Mouse (Mus musculus): ENCODE measurements at regions not wholly inside any gene's neighbourhood (a gene's known extent, or its start where the extent isn't known, plus 50 kb on each side); places are given as distances from the start of the nearest gene placed in this dataset.

DNA sequence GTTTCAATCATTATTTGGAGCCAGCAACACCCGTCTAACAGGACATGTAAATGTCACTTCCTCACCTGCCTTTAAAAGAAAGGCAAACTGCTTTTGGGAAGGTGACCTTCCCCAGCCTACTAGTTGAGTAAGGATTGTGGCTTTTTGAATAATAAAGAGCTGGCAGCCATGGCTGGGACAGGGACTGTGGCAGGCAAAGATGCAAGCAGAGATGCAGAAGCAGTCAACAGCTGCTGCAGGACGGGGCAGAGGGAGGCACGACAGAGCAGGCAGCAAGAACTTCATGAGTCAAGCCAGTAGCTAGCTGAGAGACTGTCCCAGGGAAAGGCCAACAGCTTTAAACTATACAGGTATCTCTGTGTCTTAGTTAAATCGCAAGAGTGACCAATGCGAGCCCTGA lies 334.7 kb upstream of the Zfp462 start:
- no peak for DNase-seq (ENCODE audit: low spot score)

DNA sequence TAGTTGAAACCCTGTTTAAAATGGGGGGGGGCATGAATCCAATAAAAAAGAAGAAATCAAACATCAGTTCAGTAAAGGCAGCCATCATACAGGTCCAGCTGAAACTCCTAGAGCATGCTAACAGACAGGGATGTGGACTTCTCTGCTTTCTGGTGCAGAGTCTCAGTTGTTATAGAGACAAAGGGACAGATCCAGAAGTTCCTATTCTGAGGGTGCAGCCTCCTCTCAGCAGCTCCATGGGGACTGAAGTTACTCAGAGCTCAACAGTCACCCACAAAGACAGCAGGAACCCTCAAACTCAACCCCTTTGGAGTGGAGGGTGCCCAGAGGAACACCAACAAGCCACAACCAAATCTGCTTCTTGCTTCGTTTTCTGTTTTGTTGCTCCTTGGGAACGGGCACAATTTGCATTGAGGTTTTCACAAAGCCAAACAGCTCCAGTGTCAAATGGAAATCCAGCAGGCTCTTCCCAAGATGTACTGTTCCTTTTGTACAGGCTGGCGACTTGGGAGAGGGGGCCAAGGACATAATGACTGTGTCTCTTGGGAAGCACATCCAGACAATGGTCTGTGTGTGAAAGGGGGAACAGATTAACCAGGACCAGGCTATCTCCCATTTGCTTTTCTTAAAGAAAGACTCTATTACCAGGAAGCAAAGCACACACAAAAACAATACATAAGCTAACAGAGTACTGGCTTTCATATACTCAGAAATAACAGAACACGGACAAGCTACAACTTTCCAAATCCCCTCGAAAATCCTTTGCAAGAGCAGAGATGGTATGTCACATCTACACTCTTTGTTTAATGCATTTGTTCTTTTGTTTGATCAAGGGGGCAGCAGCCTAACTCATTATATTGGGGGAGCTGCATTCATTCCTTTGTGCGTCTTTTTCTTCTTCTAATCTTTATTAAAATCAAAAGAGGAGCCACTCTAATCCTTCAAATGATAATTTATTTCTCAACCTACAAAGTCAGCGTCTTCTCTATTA lies 332.6 kb upstream of the Zfp462 start:
- DNase-seq (ENCODE audit: low spot score) = no peak

DNA sequence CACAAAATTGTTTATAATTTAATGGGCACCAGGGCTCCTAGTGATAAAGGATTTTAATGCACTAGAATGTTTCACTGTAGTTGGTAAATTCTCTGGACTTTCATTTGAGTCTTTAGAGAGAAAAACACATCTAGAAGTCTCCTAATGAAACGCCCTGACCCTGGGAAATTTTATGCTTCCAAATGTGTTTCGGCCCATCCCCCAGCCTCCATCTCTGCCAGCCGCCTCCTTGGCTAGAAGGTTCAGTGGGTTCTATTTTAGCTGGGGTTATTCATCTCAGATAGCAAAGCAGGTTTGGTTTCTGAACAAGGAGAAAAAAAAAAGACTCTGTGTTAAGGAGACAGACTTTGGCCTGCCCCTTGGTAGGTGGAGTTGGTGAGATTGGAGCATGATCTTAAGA lies 331.8 kb upstream of the Zfp462 start:
- no peak for DNase-seq (ENCODE audit: low spot score)

DNA sequence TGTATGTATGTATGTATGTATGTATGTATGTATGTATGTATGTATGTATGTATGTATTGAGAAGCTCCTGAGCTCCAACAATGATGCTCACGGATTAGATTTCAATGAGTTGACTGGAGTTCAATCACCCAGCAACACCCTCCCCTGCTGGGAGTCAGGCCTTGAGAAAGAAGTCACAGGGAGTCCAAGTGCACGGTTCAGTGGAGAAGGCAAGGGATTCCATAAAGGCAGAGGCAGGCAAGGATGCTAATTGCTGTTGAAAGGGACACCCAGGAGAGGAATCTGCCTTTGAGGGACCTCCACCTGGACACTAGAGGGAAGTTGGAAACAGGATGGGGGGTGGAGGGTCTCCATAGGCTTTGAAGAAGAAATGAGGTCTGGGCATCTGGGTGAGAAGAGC lies 331.2 kb upstream of the Zfp462 start:
- DNase-seq (ENCODE audit: low spot score) = no peak

DNA sequence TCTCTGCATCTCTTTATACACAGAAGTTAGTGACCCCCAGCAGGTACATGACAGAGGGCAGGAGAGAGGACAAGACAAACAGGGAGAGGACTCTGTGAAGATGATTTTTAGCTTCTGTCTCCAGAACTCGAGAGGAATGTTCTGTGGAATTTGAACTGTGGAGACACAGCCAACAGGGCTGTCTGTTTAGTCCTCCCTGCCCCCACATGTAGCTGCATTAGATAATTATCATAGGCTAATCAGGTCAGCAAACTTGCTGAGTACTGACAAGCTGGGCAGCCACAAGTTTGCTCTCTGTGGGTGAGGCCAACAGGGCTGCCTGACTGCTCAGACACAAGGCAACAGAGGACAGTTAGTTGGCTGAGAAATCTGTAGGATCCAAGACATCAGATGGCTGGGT lies 329.0 kb upstream of the Zfp462 start:
- no peak for DNase-seq (ENCODE audit: low spot score)

DNA sequence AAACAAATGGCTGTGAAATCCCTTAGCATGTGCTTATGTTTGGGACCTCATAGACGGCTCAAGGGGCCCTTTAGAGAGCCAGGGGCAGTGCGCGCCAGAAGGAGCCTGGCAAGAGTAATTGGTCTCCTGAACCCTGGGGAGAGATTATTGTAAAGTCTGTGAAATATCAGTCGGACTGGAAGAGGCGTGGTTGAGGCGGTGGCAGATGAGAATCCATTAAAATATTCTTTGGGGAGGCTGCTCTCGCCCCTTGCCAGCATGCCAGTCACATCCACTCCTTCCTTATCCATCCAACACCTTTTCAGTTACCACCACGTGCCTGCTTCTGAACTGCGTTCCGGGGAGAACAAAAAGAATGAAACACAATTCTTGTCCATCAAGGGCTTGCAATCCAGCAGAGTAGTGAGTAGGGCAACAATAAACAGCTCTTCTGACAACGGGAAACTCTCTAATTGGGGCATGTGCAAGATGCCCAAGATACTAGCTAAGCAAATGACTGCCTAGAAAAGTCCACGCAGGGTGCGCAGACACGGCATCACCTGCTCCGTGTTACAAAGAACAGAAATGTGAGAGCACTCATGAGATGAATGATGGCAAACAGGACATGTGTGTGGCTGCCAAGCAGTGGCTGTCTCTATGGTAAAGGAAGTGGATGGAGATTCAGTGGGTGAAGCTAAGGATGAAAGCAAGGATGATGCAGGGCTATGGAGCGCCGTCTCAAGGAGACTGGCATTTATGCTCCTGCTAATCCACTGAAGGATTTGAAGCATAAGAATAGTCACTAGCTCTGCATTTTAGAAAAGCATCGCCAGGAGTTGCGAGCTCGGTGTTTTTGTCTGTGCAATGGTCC lies 320.6 kb upstream of the Zfp462 start:
- DNase-seq (ENCODE audit: low spot score) = no peak

DNA sequence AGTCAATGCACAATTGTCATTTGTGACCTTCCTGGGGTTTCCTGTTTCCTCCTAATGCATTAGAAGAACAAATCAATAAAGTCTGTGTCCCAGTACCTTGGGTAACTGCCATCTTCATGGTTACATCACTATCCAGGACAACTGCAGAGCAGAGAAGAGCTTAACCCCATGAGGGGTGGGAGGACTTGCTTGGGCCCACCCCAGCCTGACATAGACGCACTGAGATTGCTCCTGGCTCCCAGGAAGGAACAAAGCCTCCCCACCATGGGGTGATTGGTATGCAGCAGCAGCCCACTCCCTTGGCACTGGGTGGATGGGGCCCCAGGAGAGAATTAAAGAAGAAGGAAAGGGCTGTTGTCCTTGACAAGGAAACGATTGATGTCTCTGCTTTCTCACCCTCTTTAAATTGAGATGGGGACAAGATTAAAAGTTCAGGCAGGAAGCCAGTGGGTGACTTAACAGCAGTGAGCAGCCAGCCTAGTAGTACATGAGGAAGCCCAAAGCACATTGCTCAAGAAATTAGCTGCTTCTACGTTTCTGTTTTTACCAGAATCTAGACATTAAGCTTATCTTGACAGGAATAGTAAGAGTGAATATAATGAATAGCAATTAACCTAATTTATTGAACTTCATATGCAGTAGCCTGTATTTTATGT lies 307.7 kb upstream of the Zfp462 start:
- DNase-seq (ENCODE audit: low spot score) = no peak

DNA sequence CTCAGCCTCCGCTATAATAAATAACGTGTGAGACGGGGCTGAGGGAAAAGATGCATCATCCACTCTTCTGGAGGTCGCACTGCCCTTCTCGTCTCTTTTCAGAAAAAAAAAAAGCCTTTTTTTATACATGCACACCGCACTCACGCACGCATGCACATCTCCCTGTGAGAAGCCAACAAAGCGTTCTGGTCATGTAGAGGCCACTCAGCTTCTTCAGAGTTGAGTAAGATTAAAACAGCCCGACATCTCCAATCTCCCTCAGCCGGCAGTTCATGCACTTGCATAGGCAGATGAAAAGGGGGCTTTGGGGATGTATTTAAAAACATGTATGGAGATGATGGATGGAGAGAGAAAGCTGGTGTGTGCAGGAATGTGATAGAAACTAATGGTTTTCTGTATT lies 298.8 kb upstream of the Zfp462 start:
- no peak for DNase-seq (ENCODE audit: low spot score)

DNA sequence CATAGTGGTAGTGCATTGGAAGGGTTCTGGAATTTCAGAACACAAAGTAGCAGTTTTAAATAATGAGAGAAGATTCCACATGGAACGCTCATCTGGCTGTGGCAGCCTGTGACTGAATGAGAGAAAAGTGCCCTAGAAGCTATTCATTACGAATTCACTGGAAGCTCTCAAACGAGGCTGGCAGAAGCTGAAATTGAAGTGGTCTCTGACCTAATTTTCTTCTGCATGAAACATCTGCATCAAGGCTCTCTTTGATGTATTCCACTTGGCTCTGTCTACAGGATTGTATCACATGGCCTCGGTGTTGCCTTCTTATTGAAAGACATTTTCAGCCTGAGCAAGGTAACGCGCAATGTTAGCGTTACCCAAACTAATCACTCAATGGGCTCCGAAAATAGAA lies 298.4 kb upstream of the Zfp462 start:
- DNase-seq (ENCODE audit: low spot score) = no peak

DNA sequence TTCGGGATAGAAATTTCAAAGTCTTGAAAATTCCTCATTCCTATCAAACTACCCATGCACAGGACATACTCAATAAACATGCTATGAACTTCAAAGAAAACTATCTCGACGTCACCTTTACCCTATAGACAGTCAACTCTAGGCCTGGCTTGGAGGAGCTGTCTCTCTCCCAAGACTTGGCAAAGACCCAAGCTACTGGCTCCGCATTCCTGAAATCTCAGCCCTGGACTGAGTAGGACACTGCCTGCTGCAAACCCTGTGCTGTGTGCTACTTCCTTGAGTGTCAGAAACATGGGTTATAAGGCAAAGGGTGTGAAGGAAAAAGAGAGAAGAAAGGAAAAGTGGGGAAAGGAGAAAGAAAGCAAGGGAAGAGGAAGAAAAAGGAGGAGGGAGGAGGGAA lies 296.6 kb upstream of the Zfp462 start:
- DNase-seq (ENCODE audit: low spot score) = no peak

DNA sequence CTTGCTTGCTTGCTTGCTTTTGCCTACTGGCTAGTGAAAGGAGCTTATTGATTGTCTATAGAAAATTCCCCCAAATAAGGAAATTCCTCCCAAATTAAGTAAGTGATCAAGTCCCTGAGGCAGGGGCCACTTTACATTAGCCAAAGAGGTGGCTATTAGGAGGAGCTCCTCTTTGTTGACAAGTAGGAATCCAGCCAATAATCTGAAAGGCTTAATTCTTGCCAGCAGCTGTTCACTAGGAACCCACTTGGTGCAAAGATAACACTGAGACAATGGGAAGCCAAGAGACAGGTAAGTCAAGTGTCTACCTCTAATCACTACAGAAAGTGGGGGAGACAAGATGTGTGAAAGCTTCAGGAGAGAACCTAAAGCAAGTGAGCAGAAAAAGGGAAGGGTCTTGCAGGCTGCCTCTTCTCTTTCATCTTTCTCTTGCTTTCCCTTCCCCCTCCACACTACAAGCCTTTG lies 293.2 kb upstream of the Zfp462 start:
- DNase-seq (ENCODE audit: low spot score) = no peak

DNA sequence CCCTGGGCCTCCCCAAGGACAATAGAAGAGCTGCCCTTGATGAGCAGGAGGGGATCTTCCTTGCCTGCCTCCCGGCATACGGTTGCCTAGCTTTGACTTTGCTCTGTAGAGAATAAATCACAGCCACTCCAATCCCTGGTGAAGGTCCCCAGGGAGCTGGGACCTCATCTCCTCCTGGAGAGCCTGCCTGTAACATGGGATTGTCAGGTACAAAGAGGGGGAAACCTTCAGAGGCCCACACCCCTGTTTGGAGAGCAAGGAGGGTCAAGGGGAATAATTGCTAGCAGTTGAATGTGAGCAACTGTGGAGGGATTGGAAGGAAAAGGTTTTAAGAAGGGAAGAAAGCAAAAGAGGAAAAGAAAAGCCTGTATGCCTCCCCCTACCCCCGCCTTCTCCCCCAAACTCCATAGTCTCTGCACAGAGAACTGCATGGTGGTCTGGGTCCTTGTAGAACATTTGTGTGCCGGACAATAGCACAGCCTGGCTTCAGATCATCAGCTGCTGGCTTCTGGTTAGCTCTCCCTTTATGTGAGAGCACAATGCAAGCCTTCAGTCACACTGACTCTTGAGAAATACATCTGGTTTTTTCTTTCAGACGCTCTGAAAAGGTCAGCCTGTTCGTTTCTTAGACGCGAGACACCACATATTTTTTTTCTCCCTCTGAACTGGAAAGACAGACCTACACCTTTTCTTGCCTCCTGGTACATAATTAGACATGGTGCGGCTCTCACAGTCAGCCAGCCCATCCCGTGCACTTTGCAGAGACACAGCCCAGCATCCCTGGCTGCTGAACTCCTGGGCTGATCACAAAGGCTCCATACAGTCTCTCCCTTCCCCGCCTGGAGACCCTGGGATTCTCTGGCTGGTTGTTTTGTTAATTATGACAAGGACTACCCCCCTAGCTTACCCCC lies 292.5 kb upstream of the Zfp462 start:
- no peak for DNase-seq (ENCODE audit: low spot score)

DNA sequence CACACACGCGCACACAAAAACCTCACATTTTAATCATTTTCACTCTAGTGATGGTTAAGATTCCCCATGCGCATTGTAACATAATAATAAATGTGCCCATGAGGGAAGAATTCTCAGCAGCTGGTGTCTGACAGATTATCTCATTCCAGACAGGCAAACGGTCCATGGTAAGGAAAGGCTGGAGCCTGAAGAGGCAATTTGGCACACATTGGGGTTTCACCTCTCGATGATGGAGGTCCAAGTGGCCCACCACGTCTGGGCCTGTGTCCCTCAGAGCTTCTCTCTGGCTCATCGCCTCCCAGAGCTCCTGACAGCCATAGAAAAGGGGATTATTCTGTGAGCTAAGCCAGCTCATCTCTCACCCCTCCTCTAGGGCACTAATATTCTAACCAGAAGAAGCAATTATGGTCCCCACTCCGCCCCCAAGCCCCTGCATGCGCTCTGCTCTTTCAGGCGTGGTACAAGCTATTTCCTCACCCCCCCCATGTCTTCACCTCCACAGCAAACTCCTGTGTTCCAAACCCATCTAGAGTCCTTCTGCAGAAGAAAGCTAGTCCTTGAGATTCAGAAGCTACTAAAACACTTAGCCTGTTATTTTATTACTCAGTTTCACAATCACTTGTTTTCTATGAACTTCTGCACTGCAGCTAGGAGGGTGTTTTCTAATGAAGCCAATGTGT lies 291.6 kb upstream of the Zfp462 start:
- DNase-seq (ENCODE audit: low spot score) = no peak

Measured in ovary, adult 18-20 months (tissue).